Mouse (Mus musculus): ENCODE measurements around the gene B3galt4.

The B3galt4 gene

GRCm38 (mm10) chr17:33925406-33926116 lies 25.7 kb downstream of the B3galt4 start:
- in situ Hi-C loops (cut with MboI, MseI) = no loop called here

GRCm38 (mm10) chr17:33924577-33925283 lies 26.6 kb downstream of the B3galt4 start:
- in situ Hi-C loops (cut with MboI, MseI) = loop anchor here (25.0 kb wide), 1 partner anchor 688 kb away; the partner anchor contains the start of genes Agpat1, Egfl8 and Rnf5

- in situ Hi-C loops (cut with MboI, MseI) = loop anchor here (25.0 kb wide), 1 partner anchor 691 kb away; the partner anchor contains the start of genes Agpat1, Egfl8 and Rnf5
Measured at GRCm38 (mm10) chr17:33921361-33921760, 29.9 kb downstream of the B3galt4 start.

- in situ Hi-C loops (cut with MboI, MseI) = loop anchor here (25.0 kb wide), 1 partner anchor 692 kb away; the partner anchor contains the start of genes Agpat1, Egfl8 and Rnf5
Measured at GRCm38 (mm10) chr17:33920282-33921097, 30.8 kb downstream of the B3galt4 start.

- in situ Hi-C loops (cut with MboI, MseI) = loop anchor here (25.0 kb wide), 1 partner anchor 693 kb away; the partner anchor contains the start of genes Agpat1, Egfl8 and Rnf5
Measured at GRCm38 (mm10) chr17:33919351-33920281, 31.7 kb downstream of the B3galt4 start.

GRCm38 (mm10) chr17:33918293-33919203 lies 32.7 kb downstream of the B3galt4 start:
- in situ Hi-C loops (cut with MboI, MseI) = loop anchor here (25.0 kb wide), 1 partner anchor 694 kb away; the partner anchor contains the start of genes Agpat1, Egfl8 and Rnf5

GRCm38 (mm10) chr17:33917656-33918292 lies 33.5 kb downstream of the B3galt4 start:
- in situ Hi-C loops (cut with MboI, MseI) = loop anchor here (25.0 kb wide), 1 partner anchor 695 kb away; the partner anchor contains the start of genes Agpat1, Egfl8 and Rnf5

- in situ Hi-C loops (cut with MboI, MseI) = loop anchor here (25.0 kb wide), 1 partner anchor 695 kb away; the partner anchor contains the start of genes Agpat1, Egfl8 and Rnf5
Measured at GRCm38 (mm10) chr17:33916847-33917655, 34.2 kb downstream of the B3galt4 start.

GRCm38 (mm10) chr17:33916294-33916693 lies 35.0 kb downstream of the B3galt4 start:
- in situ Hi-C loops (cut with MboI, MseI) = loop anchor here (25.0 kb wide), 1 partner anchor 696 kb away; the partner anchor contains the start of genes Agpat1, Egfl8 and Rnf5

- in situ Hi-C loops (cut with MboI, MseI) = loop anchor here (25.0 kb wide), 1 partner anchor 697 kb away; the partner anchor contains the start of genes Agpat1, Egfl8 and Rnf5
Measured at GRCm38 (mm10) chr17:33915671-33916250, 35.5 kb downstream of the B3galt4 start, which contains the start of the genes Tapbp and Zbtb22. Tapbp (plus strand) TSS chr17:33915899. Zbtb22 (plus strand) TSS chr17:33915904.

- in situ Hi-C loops (cut with MboI, MseI) = loop anchor here (25.0 kb wide), 1 partner anchor 697 kb away; the partner anchor contains the start of genes Agpat1, Egfl8 and Rnf5
Measured at GRCm38 (mm10) chr17:33914969-33915391, 36.3 kb downstream of the B3galt4 start.

- in situ Hi-C loops (cut with MboI, MseI) = loop anchor here (25.0 kb wide), 1 partner anchor 698 kb away; the partner anchor contains the start of genes Agpat1, Egfl8 and Rnf5
Measured at GRCm38 (mm10) chr17:33913905-33914304, 37.4 kb downstream of the B3galt4 start.

GRCm38 (mm10) chr17:33913264-33913663 lies 38.0 kb downstream of the B3galt4 start:
- in situ Hi-C loops (cut with MboI, MseI) = loop anchor here (25.0 kb wide), 1 partner anchor 699 kb away; the partner anchor contains the start of genes Agpat1, Egfl8 and Rnf5

GRCm38 (mm10) chr17:33911813-33912414 lies 39.4 kb downstream of the B3galt4 start:
- in situ Hi-C loops (cut with MboI, MseI) = loop anchor here (25.0 kb wide), 1 partner anchor 700 kb away; the partner anchor contains the start of genes Agpat1, Egfl8 and Rnf5

GRCm38 (mm10) chr17:33911052-33911812 lies 40.1 kb downstream of the B3galt4 start:
- in situ Hi-C loops (cut with MboI, MseI) = loop anchor here (25.0 kb wide), 1 partner anchor 701 kb away; the partner anchor contains the start of genes Agpat1, Egfl8 and Rnf5
